Mouse (Mus musculus): ENCODE measurements around the gene Hint3. TPM values are rescaled to one million over a fixed set of nuclear protein-coding genes. Genes with fewer than 3 reads are reported as not detected.

Hint3 gene
- polyA plus RNA-seq, 1 experiment from 2014 or later: 23.3 TPM

GRCm38 (mm10) chr10:30627548-30627947, 1.9 kb downstream of the Hint3 start:
- 42% methylated on average over 1 of the region's 1 CpGs for WGBS
- H3K27me3 ChIP-seq: no peaks in the 10 kb centered on the region
- H3K4me3 ChIP-seq: no peak overlapping the region
- H3K4me1 ChIP-seq: peaks cover 3% of the 10 kb centered on the region; the same call in 1 of the 2 replicates
- no peaks in the 10 kb centered on the region for H3K36me3 ChIP-seq
- no peak overlapping the region for H3K4me2 ChIP-seq (replicated peaks)
- no peaks in the 10 kb centered on the region for H3K9me3 ChIP-seq
- H3K9ac ChIP-seq (replicated peaks): no peak overlapping the region
- no peak overlapping the region for H3K27ac ChIP-seq (replicated peaks)
- ATAC-seq (ENCODE audit: low FRiP score, low read depth): no peak

DNA sequence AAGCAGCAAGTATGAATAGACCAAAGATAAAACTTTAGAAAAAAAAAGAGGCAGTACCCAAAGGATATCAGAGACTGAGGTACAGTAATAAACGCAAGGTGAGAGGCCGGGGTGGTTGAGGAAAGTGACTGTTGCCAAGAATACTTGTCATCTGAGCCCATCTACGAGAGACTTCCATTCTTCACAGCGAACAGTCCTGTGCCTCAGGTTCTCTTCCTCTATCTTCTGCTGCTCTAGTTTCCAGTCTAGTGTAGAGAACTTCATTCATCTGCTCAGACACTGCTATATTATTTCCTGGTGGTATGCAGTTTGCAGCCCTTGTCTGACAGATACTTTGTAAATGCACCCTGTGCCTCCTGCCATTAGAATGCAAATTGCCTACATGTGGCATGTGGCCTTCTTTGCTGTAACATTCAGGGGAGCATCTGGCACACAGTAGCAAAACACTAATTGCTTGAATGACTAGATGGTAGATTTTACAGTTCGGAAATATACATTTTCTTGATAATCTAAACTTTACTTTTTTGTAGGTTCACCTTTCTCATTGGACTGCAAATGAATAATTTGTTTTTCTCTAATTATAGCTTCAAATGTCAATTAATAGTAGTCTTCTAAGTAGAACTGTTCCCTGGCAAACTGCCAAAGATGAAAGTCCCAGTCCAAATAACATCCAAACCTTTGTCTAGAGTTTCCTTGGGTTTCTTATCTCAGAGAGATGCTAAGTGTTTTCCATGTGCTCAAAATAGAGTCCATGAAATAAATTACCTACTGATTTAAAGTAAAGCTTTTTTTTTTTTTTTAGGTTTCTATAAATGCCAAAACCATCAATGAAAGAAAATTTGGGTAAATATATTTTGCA, 5.0 kb downstream of the Hint3 start:
- 80% methylated on average over 5 of the region's 5 CpGs for WGBS
- Histone ChIP-seq H3K4me3 (no peak overlapping the region), H3K9ac (replicated peaks) (no peak overlapping the region), H3K27me3 (no peaks in the 10 kb centered on the region), H3K4me2 (replicated peaks) (no peak overlapping the region), H3K27ac (replicated peaks) (no peak overlapping the region), H3K36me3 (no peaks in the 10 kb centered on the region), H3K9me3 (no peaks in the 10 kb centered on the region), H3K4me1 (peaks cover 3% of the 10 kb centered on the region; the same call in 1 of the 2 replicates)
- ATAC-seq (ENCODE audit: low FRiP score, low read depth): peak; percentile 56; the same call in 1 of the 2 replicates

DNA sequence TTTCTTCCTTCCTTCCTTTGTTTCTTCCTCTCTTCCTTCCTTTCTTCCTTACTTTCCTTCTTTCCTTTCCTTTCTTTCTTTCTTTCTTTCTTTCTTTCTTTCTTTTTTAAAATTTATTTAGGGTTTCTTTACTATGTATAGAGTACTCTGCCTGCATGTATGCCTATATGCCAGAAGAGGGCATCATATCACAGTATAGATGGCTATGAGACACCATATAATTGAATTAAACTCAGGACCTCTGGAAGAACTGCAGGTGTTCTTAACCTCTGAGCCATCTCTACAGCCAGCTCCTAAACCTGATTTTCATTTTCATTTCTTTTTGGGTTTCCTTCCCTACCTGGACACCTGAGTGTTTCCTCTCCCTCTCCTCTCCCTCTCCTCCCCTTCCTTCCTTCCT, 6.5 kb downstream of the Hint3 start:
- Histone ChIP-seq H3K4me2 (replicated peaks) (no peak overlapping the region), H3K27me3 (no peaks in the 10 kb centered on the region), H3K36me3 (no peaks in the 10 kb centered on the region), H3K4me1 (peaks cover 3% of the 10 kb centered on the region; the same call in 1 of the 2 replicates), H3K4me3 (no peak overlapping the region), H3K9me3 (no peaks in the 10 kb centered on the region), H3K27ac (replicated peaks) (no peak overlapping the region), H3K9ac (replicated peaks) (no peak overlapping the region)
- ATAC-seq (ENCODE audit: low FRiP score, low read depth): no peak

- ATAC-seq (ENCODE audit: low FRiP score, low read depth): no peak
- Histone ChIP-seq H3K36me3 (no peaks in the 10 kb centered on the region), H3K27me3 (no peaks in the 10 kb centered on the region), H3K4me3 (peak overlapping the region; percentile 62), H3K27ac (replicated peaks) (no peak overlapping the region), H3K4me2 (replicated peaks) (peak overlapping the region; percentile 66), H3K4me1 (peaks cover 3% of the 10 kb centered on the region), H3K9me3 (no peaks in the 10 kb centered on the region), H3K9ac (replicated peaks) (no peak overlapping the region; the same call in 1 of the 2 replicates)
- 42% methylated on average over 3 of the region's 3 CpGs for WGBS
These were observed 10.6 kb downstream of the Hint3 start for GRCm38 (mm10) chr10:30618918-30619210.

DNA sequence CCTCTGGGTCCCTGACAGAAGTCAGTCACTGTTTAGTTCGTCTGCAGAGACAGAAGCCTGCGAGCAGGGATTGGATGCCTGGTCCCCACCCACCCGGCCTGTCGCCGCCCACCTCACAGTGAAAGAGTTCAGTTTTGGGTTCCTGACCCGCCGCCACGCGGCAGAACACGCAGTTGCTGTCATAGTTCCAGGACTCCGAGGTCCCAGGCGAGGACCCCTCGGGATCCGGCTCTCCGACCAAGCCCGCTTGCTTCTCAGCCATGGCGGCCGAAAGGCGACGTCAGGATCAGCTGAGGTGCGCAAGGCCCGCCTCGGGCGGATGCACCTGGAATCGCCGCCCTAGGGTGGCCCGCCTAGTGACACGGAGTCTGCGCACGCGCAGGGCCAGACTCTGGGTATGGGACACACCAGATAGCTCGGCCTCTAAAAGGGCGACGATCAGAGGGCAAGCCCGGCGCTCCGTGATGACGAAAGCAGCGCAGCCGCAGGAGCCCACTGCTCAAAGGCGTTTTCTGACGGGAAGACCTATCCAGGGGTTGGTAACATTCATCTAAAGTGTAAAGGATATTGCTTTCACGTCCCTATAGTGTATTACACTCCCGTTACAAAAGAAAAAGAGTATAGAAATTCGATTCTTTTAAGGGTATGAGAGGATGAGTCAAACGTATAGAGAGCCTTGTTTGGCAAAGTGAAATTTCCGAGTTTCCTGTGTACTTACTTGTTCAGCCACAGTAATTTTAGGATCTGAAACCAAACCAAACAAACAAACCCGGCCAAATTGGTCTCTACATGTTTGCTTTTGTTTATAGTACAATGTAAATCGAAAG, 11.1 kb downstream of the Hint3 start:
- H3K36me3 ChIP-seq: no peaks in the 10 kb centered on the region
- peak overlapping the region; percentile 66 for H3K4me2 ChIP-seq (replicated peaks)
- peaks cover 3% of the 10 kb centered on the region for H3K4me1 ChIP-seq
- peak overlapping the region; percentile 56 for H3K9ac ChIP-seq (replicated peaks)
- peak overlapping the region; percentile 62 for H3K4me3 ChIP-seq
- peak overlapping the region; percentile 87 for H3K27ac ChIP-seq (replicated peaks)
- ATAC-seq (ENCODE audit: low FRiP score, low read depth): peak; percentile 100
- H3K9me3 ChIP-seq: no peaks in the 10 kb centered on the region
- no peaks in the 10 kb centered on the region for H3K27me3 ChIP-seq
- WGBS: 2% methylated on average over 49 of the region's 49 CpGs

DNA sequence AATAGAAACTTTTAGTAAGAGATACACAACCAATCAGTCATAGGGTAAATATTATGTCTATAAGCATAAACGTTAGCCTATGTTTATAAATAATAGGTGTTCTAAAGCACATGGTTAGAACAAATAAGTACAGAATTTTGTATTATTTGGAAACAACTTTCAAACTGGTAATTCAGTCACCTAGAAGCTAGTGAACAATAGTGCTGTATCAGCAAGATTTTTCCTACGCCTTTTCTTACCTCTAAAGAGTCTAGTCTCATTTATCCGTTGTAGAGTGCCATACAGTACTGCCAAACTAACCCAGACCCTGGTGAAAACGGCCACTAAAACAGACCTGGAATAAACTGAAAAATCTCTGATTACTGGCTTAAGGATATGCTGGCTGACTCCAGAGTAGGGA, 16.4 kb downstream of the Hint3 start:
- no peak overlapping the region for H3K4me2 ChIP-seq (replicated peaks)
- no peak overlapping the region for H3K27ac ChIP-seq (replicated peaks)
- WGBS: 87% methylated on average over 4 of the region's 4 CpGs
- no peaks in the 10 kb centered on the region for H3K9me3 ChIP-seq
- no peak overlapping the region for H3K4me3 ChIP-seq
- ATAC-seq (ENCODE audit: low FRiP score, low read depth): no peak
- no peaks in the 10 kb centered on the region for H3K27me3 ChIP-seq
- H3K4me1 ChIP-seq: peaks cover 3% of the 10 kb centered on the region
- H3K9ac ChIP-seq (replicated peaks): no peak overlapping the region
- H3K36me3 ChIP-seq: no peaks in the 10 kb centered on the region

GRCm38 (mm10) chr10:30609614-30610013, 19.8 kb downstream of the Hint3 start:
- no peak for ATAC-seq (ENCODE audit: low FRiP score, low read depth)

GRCm38 (mm10) chr10:30608109-30608508, 21.3 kb downstream of the Hint3 start:
- H3K9ac ChIP-seq (replicated peaks): no peak overlapping the region
- WGBS: 71% methylated on average over 2 of the region's 2 CpGs
- H3K9me3 ChIP-seq: no peaks in the 10 kb centered on the region
- no peaks in the 10 kb centered on the region for H3K4me1 ChIP-seq
- no peak overlapping the region for H3K4me2 ChIP-seq (replicated peaks)
- no peak for ATAC-seq (ENCODE audit: low FRiP score, low read depth)
- H3K27ac ChIP-seq (replicated peaks): no peak overlapping the region
- H3K36me3 ChIP-seq: no peaks in the 10 kb centered on the region
- no peaks in the 10 kb centered on the region for H3K27me3 ChIP-seq
- no peak overlapping the region for H3K4me3 ChIP-seq

More at GRCm38 (mm10) chr10:30609614-30610013, 19.8 kb downstream of the Hint3 start:
- H3K4me1 ChIP-seq: no peaks in the 10 kb centered on the region
- no peak overlapping the region for H3K9ac ChIP-seq (replicated peaks)
- no peaks in the 10 kb centered on the region for H3K27me3 ChIP-seq
- no peak overlapping the region for H3K4me3 ChIP-seq
- H3K4me2 ChIP-seq (replicated peaks): no peak overlapping the region
- no peak overlapping the region for H3K27ac ChIP-seq (replicated peaks)
- H3K36me3 ChIP-seq: no peaks in the 10 kb centered on the region
- no peaks in the 10 kb centered on the region for H3K9me3 ChIP-seq

DNA sequence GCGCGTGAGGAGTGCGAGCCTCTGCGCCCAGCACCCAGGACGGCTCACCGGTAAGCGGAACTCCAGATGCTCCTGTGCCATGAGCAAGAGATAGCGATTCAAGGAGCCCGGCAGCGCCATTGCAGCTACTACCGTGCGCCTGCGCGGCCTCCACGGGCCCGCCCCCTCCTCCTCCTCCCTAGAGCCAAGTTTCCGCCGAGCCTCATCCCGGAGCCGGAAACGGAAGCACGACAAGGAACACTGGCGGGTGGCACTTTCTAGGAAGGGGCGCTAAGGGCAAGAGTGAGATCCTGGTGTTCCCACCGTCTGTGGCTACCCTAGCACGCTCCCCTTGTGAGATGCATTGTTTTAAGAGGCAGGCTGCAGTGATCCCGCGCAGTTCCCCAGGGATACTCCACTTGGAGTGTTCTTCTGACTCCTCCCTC, 28.9 kb downstream of the Hint3 start, which contains the start of gene Trmt11:
Gene Trmt11, minus strand, starts transcription at position 208 of the 425 bp plus-strand sequence.
- Histone ChIP-seq H3K9ac (replicated peaks) (peak within 1 kb of the TSS; percentile 87), H3K27me3 (no peaks in the 10 kb centered on the region), H3K4me3 (peak within 1 kb of the TSS; percentile 74), H3K4me1 (peaks cover 14% of the 10 kb centered on the region), H3K9me3 (no peaks in the 10 kb centered on the region), H3K4me2 (replicated peaks) (peak within 1 kb of the TSS; percentile 82), H3K36me3 (peaks cover 14% of the 10 kb centered on the region), H3K27ac (replicated peaks) (peak within 1 kb of the TSS; percentile 85)
- peak; percentile 97 for ATAC-seq (ENCODE audit: low FRiP score, low read depth)
- 1% methylated on average over 26 of the region's 28 CpGs for WGBS

- no peaks in the 10 kb centered on the region for H3K27me3 ChIP-seq
- peak overlapping the region; percentile 87 for H3K9ac ChIP-seq (replicated peaks)
- H3K4me1 ChIP-seq: peaks cover 14% of the 10 kb centered on the region
- H3K4me2 ChIP-seq (replicated peaks): peak overlapping the region; percentile 82
- ATAC-seq (ENCODE audit: low FRiP score, low read depth): peak; percentile 92
- peak overlapping the region; percentile 74 for H3K4me3 ChIP-seq
- peaks cover 18% of the 10 kb centered on the region for H3K36me3 ChIP-seq
- peak overlapping the region; percentile 85 for H3K27ac ChIP-seq (replicated peaks)
- WGBS: under 1% methylated on average over 27 of the region's 27 CpGs
- no peaks in the 10 kb centered on the region for H3K9me3 ChIP-seq
These were observed 29.3 kb downstream of the Hint3 start for GRCm38 (mm10) chr10:30600094-30600534.

DNA sequence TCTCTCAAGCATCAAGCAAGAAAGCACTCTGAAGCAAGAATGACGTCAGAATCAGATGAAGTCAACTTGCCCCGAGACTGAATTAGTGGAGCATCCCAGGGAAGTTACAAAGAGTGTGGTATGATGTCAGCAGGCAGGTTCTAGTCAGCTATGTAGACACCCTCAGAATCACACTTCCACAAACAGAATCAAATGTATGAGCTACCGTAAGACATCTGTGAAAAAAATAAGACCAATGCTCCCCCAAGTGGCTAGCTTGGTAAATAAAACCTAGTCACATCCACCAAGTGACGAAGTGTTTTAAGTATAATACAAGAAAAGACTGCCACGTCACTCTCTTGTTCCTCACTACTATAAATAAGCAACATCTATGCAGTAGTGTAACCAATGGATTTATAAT, 42.4 kb downstream of the Hint3 start:
- peaks cover 43% of the 10 kb centered on the region for H3K36me3 ChIP-seq
- no peak overlapping the region for H3K4me3 ChIP-seq
- no peaks in the 10 kb centered on the region for H3K9me3 ChIP-seq
- 76% methylated on average over 5 of the region's 5 CpGs for WGBS
- H3K4me1 ChIP-seq: no peaks in the 10 kb centered on the region
- no peaks in the 10 kb centered on the region for H3K27me3 ChIP-seq
- H3K27ac ChIP-seq (replicated peaks): no peak overlapping the region
- no peak overlapping the region for H3K4me2 ChIP-seq (replicated peaks)
- H3K9ac ChIP-seq (replicated peaks): no peak overlapping the region
- no peak for ATAC-seq (ENCODE audit: low FRiP score, low read depth)

- no peak for ATAC-seq (ENCODE audit: low FRiP score, low read depth)
- no peaks in the 10 kb centered on the region for H3K27me3 ChIP-seq
- H3K4me2 ChIP-seq (replicated peaks): no peak overlapping the region
- no peaks in the 10 kb centered on the region for H3K4me1 ChIP-seq
- no peaks in the 10 kb centered on the region for H3K9me3 ChIP-seq
- H3K36me3 ChIP-seq: peaks cover 48% of the 10 kb centered on the region
- no peak overlapping the region for H3K9ac ChIP-seq (replicated peaks)
- no peak overlapping the region for H3K27ac ChIP-seq (replicated peaks)
- 97% methylated on average over 1 of the region's 1 CpGs for WGBS
- no peak overlapping the region for H3K4me3 ChIP-seq
These were observed 43.7 kb downstream of the Hint3 start for GRCm38 (mm10) chr10:30585691-30586090.

Measured in midbrain, embryonic 12.5 days (tissue).